Mouse (Mus musculus) kidney, adult 8-10 months (tissue): ENCODE measurements at regions not wholly inside any gene's neighbourhood (a gene's known extent, or its start where the extent isn't known, plus 50 kb on each side); places are given as distances from the start of the nearest gene placed in this dataset.
"Not testable (repeated sequence)": the region's sequence is repeated elsewhere in the genome, so short reads cannot be mapped to it uniquely, and the experiment has no call there.

Experiments used
- DNase-seq, 2 experiments: peaks; one replicate each; pipeline ENCODE4 v3.0.0; 2022

DNA sequence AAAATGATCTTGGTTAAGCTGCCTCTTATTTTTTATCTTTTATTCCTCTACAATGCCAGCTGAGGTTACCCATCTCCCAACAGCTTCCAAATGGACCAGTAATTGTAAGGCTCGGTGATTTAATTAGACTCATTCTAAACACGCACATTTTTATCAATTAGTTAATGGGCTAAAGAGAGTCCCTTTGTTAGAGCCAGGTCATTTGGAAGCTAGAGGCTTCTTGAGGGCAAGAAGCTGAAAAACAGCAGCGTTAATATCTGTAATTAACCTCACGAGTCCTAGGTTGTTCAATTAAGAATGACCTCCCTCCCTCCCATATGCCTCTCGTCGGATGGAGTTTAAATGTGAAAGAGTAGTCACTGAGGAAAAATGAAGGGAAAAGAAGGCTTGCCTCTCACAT lies 66.5 kb downstream of the Otx2 start:
- no peak for DNase-seq

DNA sequence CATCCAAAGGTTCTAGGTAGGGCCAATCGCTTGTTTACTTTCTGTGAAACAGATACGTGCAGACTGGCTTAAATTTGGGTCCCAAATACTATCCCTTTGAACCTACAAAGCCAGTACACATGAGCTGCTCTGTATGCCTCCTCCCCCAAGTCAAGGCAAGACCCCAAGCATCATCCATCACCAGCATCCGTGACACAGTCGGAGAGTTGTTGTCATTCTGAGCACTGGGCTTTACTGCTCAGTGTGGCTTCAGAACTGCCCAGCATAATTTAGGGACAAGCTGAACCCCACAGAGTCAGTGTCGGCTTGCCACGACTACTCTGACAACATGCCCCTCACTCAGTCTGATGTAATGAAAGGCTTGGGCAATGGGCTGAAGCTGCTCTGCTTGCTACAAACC lies 70.1 kb downstream of the Otx2 start:
- no peak for DNase-seq

DNA sequence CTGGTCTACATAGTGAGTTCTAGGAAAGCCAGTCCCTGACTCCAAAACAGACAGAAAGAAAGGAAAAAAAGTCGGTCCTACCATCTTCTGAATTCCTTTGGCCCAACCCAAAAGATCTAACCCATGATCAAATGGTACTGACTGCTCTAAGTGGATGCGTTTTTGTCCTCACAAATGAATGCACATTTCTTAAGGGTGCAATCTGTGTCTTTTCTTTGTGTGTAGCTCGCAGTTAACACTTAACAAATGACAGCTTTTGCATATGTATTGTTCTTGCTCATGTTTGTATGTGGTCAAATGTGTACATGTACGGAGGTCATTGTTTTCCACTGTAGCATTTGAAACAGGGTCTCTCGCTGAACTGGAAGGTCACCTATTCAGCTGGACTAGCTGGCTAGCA lies 79.3 kb downstream of the Otx2 start:
- DNase-seq: no peak

DNA sequence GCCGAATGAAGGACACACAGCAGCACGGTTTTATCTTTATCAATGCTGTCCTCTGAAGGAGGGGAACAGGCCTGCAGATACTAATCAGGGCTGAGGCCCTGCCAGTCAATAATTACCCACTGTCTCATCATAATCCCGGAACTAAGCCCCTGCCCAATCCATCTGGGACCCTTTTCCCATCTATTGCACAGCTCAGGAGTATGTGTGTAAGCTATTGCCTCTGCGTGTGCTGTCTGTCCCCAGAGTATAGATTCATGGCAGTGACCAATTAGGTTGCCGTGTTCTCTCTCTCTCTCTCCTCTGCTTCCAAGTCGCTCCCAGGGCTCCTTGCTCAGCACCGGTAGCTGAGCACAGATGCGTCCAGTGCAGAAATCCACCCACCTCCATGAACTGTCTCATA lies 80.3 kb downstream of the Otx2 start:
- no peak for DNase-seq

DNA sequence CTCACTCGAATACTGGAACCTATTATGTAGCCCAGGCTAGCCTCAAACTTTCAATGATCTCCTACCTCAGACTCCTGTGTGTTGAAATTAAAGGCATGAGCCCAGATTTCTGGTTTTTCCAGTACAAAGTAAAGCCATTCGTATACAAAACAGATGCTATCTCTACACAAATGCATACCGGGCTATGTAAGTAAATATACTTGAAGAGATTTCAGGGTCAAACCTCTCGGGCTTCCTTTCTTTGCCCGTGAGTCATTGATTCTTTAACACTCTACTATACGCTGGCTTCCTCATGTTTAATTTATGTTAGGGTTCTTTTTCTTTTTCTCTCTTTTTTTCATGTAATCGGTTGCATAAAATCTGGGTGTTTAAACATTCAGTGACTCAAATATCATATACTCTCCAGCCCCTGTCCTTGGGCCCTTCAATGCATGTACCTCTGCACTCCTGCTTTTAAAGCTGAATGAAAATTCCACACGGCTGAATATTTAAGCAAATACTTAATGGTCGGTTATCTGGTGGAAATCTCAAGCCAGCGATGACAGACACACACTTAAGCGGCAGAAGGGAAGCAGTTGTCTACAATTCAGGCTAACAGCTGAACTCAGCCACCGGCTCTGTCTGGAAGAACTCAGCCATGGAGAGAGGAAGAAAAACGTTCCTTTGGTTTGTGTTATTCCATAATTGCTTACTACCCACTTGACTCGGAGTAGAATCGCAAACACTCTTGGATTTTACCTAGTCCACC lies 82.0 kb downstream of the Otx2 start:
- no peak for DNase-seq

DNA sequence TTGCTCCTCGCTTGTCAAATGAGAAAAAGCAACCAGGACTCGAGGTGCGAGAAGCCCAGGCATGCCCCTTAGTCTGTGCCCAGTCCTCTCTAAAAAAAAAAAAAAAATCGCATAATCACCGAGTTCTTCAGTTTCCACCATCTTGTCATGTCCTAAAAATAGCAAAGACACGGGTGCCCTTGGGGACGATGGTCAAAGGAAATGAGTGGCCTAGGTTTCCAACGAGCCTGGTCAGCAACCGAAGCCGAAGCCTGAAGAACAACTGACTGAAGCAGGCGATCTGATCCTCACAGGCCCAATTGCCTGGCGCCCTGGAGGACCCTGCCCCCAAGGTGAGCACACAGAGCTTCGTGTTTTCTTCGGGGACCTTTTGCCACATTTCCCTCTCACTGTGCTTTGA lies 83.2 kb downstream of the Otx2 start:
- no peak for DNase-seq

DNA sequence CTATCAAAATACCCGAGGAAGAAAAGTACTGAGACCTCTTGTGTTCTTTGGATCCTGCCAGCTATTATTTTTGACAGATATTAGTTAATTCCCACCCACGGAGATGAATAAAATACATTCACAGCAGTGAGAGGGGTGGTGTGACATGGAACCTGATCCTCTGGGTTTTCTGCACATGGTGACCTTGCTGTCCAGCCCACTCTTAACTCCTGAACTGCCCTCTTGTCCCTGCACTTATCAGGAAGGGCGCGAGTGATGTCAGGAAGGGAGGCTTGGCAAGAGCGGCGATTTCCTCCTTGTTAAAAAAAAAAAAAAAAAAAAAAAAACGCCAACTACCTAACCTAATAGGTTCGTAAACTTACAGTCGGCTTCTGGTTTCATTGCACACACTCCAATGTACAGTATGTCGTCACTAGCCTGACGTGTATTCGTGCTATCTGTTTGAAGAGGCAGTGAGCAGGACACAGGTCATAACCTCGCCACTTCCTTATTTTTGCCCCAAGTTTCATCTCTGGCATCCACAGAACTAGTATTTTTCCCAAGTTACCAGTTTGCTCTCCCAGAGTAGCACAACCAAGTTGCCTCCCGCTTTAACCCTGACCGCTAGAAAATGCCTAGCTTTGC lies 83.8 kb downstream of the Otx2 start:
- no peak for DNase-seq

DNA sequence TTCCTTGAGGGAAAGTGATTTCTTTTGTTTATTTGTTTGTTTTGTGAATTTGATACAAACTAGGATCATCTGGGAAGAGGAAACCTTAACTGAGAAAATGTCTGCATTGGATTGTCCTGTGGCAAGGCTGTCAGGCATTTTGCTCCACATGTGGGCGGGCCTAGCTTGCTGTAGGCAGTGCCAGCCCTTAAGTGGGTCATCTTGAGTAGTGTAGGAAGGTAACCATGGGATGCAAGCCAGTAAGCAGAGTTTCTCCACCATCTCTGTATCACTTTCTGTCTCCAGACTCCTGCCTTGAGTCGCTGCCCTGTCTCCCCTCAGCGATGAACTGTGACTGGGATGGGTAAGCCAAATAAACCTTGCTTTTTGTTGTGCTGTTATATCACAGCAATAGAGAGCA lies 87.8 kb downstream of the Otx2 start:
- no peak for DNase-seq

DNA sequence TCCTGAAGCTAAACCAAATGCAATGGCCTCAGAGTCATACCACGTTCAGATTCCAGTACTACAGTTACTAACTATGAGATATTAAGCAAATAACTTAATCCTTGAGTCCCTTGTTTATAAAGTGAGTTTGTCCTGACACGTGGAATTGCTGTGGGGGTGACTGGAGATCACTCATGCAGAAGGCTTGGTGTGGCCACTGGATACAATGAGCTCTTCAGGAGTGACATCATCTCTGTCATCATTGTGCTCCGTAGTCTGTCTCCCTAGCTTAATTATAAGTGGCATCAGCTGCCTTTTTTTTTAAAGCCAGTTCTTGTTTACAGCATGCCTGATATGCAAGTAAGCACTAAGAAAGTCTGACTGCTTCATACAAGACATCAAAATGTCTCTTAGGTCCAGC lies 89.0 kb downstream of the Otx2 start:
- DNase-seq: no peak

DNA sequence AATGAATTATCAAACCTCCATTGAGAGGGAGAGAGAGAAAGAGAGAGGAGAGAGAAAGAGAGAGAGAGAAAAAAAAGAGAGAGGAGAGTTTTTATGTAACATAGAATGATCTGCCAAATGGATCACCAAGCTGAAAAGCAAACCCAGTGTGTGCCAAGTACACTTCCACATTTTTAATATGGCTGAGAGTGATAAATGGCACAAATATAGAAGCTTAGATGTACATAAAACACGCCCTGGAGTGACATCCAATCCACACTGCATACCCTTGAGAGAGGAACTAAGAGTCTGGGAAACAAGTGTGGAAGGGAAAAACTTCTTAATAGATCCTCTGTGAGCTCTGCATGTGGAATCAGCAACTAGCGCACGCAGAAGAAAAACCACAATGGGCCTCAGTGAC lies 90.1 kb downstream of the Otx2 start:
- no peak for DNase-seq

DNA sequence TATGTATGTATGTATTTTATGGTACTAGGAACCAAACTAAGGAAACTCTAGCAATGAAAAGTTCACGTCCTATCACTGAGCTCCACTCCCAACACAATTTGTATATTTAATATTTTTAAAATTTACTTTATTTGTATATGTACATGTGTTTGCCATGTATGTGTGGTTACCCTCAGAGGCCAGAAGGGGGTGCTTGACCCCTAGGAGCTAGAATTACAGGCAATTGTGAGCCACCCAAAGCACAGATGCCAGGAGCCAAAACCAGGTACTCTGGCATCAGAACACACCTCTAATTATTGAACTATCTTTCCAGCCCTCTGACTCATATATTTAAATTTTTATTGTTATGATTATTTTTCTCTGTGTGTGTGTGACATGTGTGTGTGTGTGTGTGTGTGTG lies 91.5 kb downstream of the Otx2 start:
- peak in 1 of 2 experiments; percentile 6 for DNase-seq

DNA sequence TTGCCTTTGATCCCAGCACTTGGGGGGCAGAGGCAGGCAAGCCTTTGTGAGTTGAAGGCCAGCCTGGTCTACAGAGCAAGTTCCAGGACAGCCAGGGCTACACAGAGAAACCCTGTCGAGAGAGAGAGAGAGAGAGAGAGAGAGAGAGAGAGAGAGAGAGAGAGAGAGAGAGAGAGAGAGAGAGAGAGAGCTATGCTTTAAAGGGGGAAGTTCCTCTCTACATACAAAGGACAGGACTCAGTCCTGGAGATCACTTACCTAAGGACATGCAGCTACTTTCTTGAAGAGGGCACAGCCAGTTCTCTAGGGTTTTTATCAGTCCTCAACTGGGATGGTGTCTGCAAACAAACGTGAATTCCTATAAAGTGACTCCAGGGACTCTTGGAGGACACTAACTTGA lies 92.3 kb downstream of the Otx2 start:
- not testable (repeated sequence) for DNase-seq

DNA sequence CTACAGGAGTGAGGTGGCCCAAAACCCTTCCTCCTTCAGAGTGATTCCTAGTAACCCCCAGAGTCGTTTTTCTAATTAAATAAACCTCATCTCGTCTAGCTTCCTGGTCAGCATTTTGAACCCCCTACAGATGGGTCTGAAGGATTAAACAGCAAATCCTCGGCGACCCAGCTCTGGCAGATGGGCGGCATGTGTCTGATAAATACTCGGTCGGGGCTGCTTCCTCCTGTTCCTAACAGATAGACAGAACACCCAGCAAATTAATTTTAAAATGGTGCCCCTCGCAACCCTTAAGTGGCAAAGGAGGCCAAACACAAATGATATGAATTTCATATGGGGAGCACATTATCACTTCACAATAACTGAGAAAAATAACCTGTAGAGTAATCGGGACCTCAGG lies 93.2 kb downstream of the Otx2 start:
- no peak for DNase-seq

DNA sequence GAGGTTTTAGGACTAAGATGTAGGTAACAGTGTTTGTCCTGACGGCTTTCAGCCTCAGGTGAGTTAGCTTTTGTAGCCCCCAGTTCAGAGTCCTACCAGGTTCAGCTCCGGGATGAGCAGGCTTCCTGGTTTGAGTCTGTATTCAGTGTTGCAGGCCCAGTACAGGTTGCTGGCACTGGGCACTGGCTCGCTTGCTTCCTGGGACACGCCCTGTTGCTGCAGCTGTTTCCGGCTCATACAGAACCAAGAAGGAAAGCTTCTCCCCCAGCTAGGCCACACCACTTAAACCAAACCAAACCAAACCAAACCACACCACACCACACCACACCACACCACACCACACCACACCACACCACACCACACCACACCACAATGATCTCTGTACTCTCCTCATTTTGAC lies 93.6 kb downstream of the Otx2 start:
- no peak for DNase-seq
